Mouse (Mus musculus) heart, embryonic 11.5 days (tissue): ENCODE measurements around the gene Itpkb. TPM values are rescaled to one million over a fixed set of nuclear protein-coding genes. Genes with fewer than 3 reads are reported as not detected.

ENCODE experiments used
- ATAC-seq: fragments of 200-750 bp; cut with Nextera tagmentation; replicated peaks from 2 replicates; pipeline ENCODE4 v1.8.0; 2017; ENCODE audit warnings: moderate library complexity; ENCODE audit not compliant: insufficient number of reproducible peaks, low FRiP score, low TSS enrichment
- H3K27ac ChIP-seq: fragments of 300-500 bp; sonication (generic); 2 replicates; pipeline ENCODE4 v1.5.1; 2014; ENCODE audit warnings: mild to moderate bottlenecking, low read depth, low read length
- H3K27me3 ChIP-seq: fragments of 300-500 bp; sonication (generic); 2 replicates; pipeline ENCODE4 v1.6.1; 2014; ENCODE audit warnings: mild to moderate bottlenecking, low read length, mixed read lengths; ENCODE audit not compliant: control insufficient read depth, insufficient read depth
- H3K36me3 ChIP-seq: fragments of 300-500 bp; sonication (generic); 2 replicates; pipeline ENCODE4 v1.6.1; 2014; ENCODE audit warnings: mild to moderate bottlenecking, low read length, moderate library complexity, mixed read lengths; ENCODE audit not compliant: control insufficient read depth, insufficient read depth
- H3K4me1 ChIP-seq: fragments of 300-500 bp; sonication (generic); 2 replicates; pipeline ENCODE4 v1.6.1; 2014; ENCODE audit warnings: low read length; ENCODE audit not compliant: control insufficient read depth, insufficient read depth
- H3K4me2 ChIP-seq: fragments of 300-500 bp; sonication (generic); 2 replicates; pipeline ENCODE4 v1.6.1; 2014; ENCODE audit warnings: mild to moderate bottlenecking, moderate library complexity
- H3K4me3 ChIP-seq: fragments of 300-500 bp; sonication (generic); 2 replicates; pipeline ENCODE4 v1.5.1; 2014; ENCODE audit warnings: low read depth, low read length
- H3K9ac ChIP-seq: fragments of 300-500 bp; sonication (generic); 2 replicates; pipeline ENCODE4 v1.6.1; 2014; ENCODE audit warnings: mild to moderate bottlenecking, low read depth, low read length, moderate library complexity
- H3K9me3 ChIP-seq: fragments of 300-500 bp; sonication (generic); replicated peaks from 2 replicates; pipeline ENCODE4 v1.6.1; 2016; ENCODE audit warnings: low read length; ENCODE audit not compliant: control insufficient read depth
- WGBS: fragments of 180-500 bp; shearing (Covaris S2); extraction: QIAGEN DNeasy Blood & Tissue Kit; methylation state at CpG from one replicate; pipeline ENCODE4 v1.1.7; 2014; ENCODE audit not compliant: insufficient replicate concordance; 5-methylcytosine and 5-hydroxymethylcytosine counted together
- polyA plus RNA-seq: library from polyadenylated mRNA; unstranded; fragments of >200 nt; fragmentation: Nextera tagmentation; extraction: Ambion mirVana; gene quantifications from 2 replicates; pipeline ENCODE4 v1.2.1, GENCODE M21; 2014

The Itpkb gene
- polyA plus RNA-seq: 3.2 and 4.0 TPM in 2 replicates

DNA sequence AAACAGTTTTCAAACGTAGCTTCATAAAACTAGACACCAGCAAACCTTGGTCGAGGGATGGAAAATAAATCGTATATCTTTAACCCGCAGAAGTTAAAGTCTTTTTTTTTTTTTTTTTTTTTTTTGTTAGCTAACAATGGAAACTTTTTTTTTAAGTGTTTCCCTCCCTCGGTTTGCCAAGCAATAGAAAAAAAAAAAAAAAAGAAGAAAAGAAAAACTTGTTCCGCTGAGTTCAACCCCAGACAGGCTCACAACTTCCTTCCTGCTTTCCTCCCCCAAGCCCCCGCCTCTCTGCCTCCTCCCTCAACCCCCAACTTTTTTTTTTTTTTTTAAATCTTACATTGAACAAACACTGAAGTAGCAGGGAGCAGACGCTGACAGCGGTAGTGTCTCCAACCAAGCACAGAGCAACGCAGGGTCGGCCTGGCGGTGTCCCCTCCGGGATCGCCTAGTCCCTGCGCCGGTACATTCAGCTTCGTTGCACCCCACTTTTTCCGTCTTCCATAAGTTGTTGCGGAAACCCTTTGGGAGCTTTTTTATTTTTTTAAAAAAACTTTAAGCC is at the start of gene Itpkb:
Gene Itpkb (plus strand): TSS at position 341 of the 562 bp plus-strand sequence.
- Histone ChIP-seq H3K27ac (peak within 1 kb of the TSS; percentile 77), H3K4me2 (peak within 1 kb of the TSS; percentile 79), H3K36me3 (no peaks in the 10 kb centered on the region), H3K9me3 (no peaks in the 10 kb centered on the region), H3K4me3 (peak within 1 kb of the TSS; percentile 68), H3K9ac (peak within 1 kb of the TSS; percentile 76), H3K27me3 (peaks cover 23% of the 10 kb centered on the region), H3K4me1 (peaks cover 25% of the 10 kb centered on the region)
- peak; percentile 54; the same call in 1 of the 2 replicates for ATAC-seq
- WGBS: 1% methylated on average over 19 of the region's 19 CpGs

DNA sequence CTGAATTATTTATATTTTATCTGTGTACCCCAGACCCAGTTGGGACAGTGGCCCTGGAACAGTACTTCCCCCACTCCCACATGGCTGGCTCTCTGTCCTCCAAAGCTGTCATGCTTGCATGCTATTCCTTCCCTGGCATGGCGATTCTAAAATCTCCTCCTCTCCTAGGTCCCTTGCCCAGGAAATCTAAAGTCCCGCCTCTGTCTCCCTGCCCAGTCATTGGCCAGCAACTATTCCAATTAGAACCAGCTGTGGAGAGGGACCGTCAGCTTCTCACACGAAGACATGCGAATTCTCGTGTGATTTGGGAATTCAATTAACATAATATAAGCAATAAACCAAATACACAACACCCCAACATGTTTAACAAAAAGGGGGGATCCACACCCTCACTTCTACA is 47.7 kb upstream of the Itpkb start:
- Histone ChIP-seq H3K27me3 (0 out of 2 replicates have a peak, but pooled peaks cover 2% of the 10 kb centered on the region), H3K4me2 (no peak overlapping the region), H3K9ac (no peak overlapping the region), H3K4me3 (no peak overlapping the region), H3K9me3 (no peaks in the 10 kb centered on the region), H3K4me1 (peaks cover 24% of the 10 kb centered on the region), H3K27ac (no peak overlapping the region), H3K36me3 (no peaks in the 10 kb centered on the region)
- ATAC-seq: no peak
- WGBS: 58% methylated on average over 6 of the region's 6 CpGs

DNA sequence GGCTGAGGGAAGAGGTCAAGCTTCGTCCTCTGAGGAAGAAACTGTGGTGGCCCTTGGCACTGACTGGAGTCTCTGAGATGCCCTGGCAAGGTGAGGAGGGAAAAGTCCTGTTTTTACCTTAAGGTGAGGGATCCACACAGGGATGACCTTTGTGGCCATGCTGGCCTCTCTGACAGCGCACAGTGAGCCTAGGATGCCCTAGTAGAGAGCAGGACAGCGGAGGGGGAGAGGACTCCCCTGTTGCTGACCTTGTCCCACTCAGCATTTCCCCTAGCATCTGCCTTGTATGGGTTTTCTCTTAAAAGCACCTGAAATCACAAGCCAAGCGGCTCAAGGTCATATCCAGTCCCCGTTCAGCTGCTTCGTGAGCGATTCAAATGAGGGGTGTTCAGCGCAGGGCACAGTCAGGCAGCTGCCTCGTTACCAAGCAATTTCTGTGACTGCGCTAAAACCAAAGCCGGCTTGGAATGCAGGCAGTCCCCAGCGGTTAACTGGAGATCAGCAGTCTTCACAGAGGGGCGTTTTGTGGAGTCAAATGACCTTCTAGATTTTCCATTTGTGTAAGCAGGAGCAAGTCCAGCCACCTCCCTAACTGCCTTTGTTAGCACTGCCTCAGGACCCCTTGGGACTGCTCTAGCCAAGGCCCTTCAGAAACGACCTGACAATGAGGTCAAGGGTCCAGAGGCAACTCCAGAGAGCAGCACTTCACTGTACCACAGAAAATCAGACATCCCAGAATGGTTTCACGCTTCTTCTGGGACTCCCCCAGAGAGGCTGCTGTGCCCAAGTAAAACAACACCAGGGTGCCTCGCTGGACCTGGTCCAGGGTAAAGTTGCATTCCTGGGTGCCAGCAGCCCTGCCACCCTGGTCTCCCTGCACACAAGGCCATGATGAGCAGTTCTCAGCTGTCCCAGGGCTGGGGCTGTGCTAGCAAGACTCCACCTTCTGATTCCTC is 46.2 kb upstream of the Itpkb start:
- no peak; the same call in 1 of the 2 replicates for ATAC-seq
- Histone ChIP-seq H3K27ac (no peak overlapping the region), H3K4me1 (peaks cover 24% of the 10 kb centered on the region), H3K9ac (peak overlapping the region; percentile 49; the same call in 1 of the 2 replicates), H3K27me3 (0 out of 2 replicates have a peak, but pooled peaks cover 2% of the 10 kb centered on the region), H3K4me3 (no peak overlapping the region), H3K4me2 (peak overlapping the region; percentile 34; the same call in 1 of the 2 replicates), H3K36me3 (no peaks in the 10 kb centered on the region), H3K9me3 (no peaks in the 10 kb centered on the region)
- WGBS: 22% methylated on average over 16 of the region's 16 CpGs

DNA sequence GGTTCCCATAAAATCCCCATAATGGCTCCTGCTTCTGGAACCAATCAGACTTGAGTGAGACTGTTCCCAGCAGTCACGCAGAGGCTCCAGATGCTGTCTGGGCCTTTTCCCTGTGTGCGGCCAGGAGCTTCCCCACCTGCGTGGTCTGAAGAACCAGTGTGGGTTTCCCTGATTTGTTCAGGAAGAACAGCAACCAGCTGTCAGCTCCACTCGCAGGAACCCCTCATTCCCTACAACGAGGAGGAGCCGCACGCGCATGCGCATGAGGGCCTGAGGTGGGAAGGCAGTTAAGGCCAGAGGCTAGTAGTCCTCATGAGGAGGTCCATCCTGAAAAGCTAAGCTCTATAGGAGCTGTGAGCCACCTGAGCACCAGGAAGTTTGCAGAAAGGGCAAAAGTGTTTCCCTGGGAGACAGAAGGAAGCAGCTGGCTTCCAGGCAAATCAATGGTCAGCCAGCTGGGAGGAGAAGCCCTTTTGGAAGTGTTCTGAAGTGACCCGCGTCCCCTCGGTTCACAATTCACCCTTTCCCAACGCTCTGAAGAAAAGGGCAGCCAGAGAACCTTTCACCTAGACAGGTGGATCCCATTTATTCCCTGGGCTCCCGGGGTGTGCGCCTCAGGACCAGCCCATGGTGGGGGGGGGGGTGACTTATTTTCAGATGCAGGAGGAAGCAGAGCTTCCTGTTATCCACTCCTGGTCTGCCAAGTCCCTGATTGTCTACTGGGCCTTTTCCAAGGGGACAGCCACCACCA is 44.0 kb upstream of the Itpkb start:
- Histone ChIP-seq H3K27me3 (0 out of 2 replicates have a peak, but pooled peaks cover 2% of the 10 kb centered on the region), H3K4me3 (no peak overlapping the region), H3K27ac (no peak overlapping the region), H3K9ac (no peak overlapping the region), H3K4me1 (peaks cover 15% of the 10 kb centered on the region), H3K36me3 (no peaks in the 10 kb centered on the region), H3K9me3 (no peaks in the 10 kb centered on the region), H3K4me2 (no peak overlapping the region)
- WGBS: 67% methylated on average over 15 of the region's 15 CpGs
- no peak for ATAC-seq

DNA sequence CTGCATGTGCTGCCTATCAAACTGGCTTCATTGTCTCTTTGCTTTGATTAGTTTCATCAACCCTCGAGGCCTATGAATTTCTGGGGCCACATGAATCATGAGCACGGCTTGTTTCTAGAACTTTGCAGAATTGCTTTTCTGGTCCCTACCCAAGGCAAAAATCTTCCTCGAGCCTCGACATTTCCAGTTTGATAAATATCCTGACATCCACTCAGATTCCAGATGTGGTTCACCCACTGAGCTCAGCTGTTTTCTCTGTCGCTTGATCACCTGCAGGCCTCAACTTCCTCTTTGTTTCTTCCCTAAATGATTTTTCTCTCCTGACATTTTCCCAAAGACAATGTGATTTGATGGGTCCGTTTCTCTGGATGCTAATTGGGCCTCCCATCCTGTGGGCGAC is 42.1 kb upstream of the Itpkb start:
- Histone ChIP-seq H3K27ac (no peak overlapping the region), H3K9me3 (no peaks in the 10 kb centered on the region), H3K4me2 (no peak overlapping the region), H3K27me3 (0 out of 2 replicates have a peak, but pooled peaks cover 2% of the 10 kb centered on the region), H3K36me3 (no peaks in the 10 kb centered on the region), H3K4me1 (peaks cover 15% of the 10 kb centered on the region), H3K4me3 (no peak overlapping the region), H3K9ac (no peak overlapping the region)
- ATAC-seq: no peak
- WGBS: 78% methylated on average over 7 of the region's 7 CpGs

DNA sequence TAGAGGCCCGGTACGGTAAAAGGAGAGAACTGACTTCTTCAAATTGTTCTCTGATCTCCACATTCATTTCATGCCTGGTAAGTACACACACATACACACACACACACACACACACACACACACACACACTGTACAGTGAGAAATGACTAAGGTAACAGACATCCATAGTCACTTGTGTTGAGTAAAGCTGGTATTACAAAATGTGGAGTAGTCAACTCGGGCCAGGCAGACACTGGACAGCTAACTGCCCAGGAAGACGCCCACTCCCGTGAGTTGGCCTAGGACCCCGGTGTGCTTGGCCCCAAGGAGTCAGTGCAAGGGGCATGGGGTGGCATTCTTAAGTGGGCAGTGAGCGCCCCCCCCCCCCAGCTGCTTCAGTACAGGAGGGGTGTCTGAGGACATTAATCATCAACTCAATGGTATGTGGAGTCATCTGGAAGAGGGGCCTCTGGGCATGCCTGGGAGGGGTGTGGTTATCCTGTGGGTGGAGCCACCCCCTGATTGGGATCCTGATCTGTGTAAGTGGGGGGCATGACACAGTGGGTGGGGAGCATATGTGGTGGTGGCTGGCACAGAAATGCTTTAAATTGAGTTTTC is 41.3 kb upstream of the Itpkb start:
- ATAC-seq: no peak
- peaks cover 10% of the 10 kb centered on the region for H3K4me1 ChIP-seq
- H3K36me3 ChIP-seq: no peaks in the 10 kb centered on the region
- no peaks in the 10 kb centered on the region for H3K27me3 ChIP-seq
- H3K9me3 ChIP-seq: no peaks in the 10 kb centered on the region
- H3K9ac ChIP-seq: no peak overlapping the region
- no peak overlapping the region for H3K27ac ChIP-seq
- H3K4me3 ChIP-seq: no peak overlapping the region
- no peak overlapping the region for H3K4me2 ChIP-seq
- WGBS: 83% methylated on average over 7 of the region's 7 CpGs

DNA sequence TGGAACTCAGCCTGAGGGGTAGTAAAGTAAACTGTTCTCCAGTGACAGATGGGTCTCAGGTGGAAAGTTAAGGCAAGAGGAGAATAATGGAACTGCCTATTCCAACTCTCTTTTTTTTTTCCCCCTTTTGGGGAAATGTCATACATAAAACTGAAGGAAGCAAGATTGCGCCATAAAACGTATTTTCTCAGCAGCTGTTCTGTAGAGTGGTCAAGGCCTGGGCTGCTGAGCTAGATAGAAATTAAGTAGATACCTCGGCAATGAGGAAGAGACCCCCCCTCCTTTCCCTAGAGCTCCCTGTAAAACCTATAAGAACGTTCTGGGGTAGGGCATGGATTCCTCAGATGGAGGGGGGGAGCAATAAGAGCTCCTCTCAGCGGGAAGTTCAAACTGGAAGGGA is 40.5 kb upstream of the Itpkb start:
- Histone ChIP-seq H3K4me2 (no peak overlapping the region), H3K4me1 (peaks cover 5% of the 10 kb centered on the region; the same call in 1 of the 2 replicates), H3K27ac (no peak overlapping the region), H3K9me3 (no peaks in the 10 kb centered on the region), H3K36me3 (no peaks in the 10 kb centered on the region), H3K4me3 (no peak overlapping the region), H3K9ac (no peak overlapping the region), H3K27me3 (no peaks in the 10 kb centered on the region)
- 74% methylated on average over 5 of the region's 5 CpGs for WGBS
- no peak for ATAC-seq

DNA sequence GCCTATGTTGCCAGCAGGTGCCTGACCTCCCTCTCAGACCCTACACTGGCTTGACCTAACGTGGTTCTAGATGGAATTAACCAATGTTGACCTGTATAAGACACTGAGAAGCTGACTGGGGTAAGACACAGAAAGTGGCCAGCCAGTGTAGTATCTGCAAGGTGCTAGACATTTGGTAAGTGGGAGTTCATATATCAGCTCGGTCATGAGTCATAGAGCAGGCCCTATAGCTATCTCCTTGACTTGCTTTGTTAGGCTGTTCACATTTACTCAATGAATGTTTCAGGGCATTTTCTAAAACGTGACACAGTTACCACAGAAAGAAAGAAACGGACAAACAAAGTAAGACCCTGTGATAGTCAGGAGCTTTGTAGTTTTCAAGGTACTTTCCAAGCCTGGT is 39.9 kb upstream of the Itpkb start:
- H3K9me3 ChIP-seq: no peaks in the 10 kb centered on the region
- H3K27me3 ChIP-seq: no peaks in the 10 kb centered on the region
- no peak overlapping the region for H3K4me3 ChIP-seq
- no peaks in the 10 kb centered on the region for H3K36me3 ChIP-seq
- no peak overlapping the region for H3K9ac ChIP-seq
- no peak for ATAC-seq
- H3K4me2 ChIP-seq: no peak overlapping the region
- no peak overlapping the region for H3K27ac ChIP-seq
- 82% methylated on average over 4 of the region's 4 CpGs for WGBS
- H3K4me1 ChIP-seq: peaks cover 5% of the 10 kb centered on the region; the same call in 1 of the 2 replicates
